Mouse (Mus musculus) limb, embryonic 15.5 days (tissue): ENCODE measurements around the gene Ubr7. TPM values are rescaled to one million over a fixed set of nuclear protein-coding genes. Genes with fewer than 3 reads are reported as not detected.

Source experiments
- ATAC-seq: fragments of 200-750 bp; cut with Nextera tagmentation; 2 replicates; pipeline ENCODE4 v1.8.0; 2017; ENCODE audit warnings: low read depth, moderate TSS enrichment; ENCODE audit not compliant: insufficient number of reproducible peaks, low FRiP score, low TSS enrichment
- H3K27ac ChIP-seq: fragments of 300-500 bp; sonication (generic); 2 replicates; pipeline ENCODE4 v1.5.1; 2015; ENCODE audit warnings: moderate library complexity, mild to moderate bottlenecking, inconsistent platforms
- H3K27me3 ChIP-seq: fragments of 300-500 bp; sonication (generic); 2 replicates; pipeline ENCODE4 v1.6.1; 2015; ENCODE audit warnings: inconsistent platforms
- H3K36me3 ChIP-seq: fragments of 300-500 bp; sonication (generic); 2 replicates; pipeline ENCODE4 v1.6.1; 2015; ENCODE audit warnings: inconsistent platforms
- H3K4me1 ChIP-seq: fragments of 300-500 bp; sonication (generic); 2 replicates; pipeline ENCODE4 v1.6.1; 2015; ENCODE audit warnings: inconsistent platforms
- H3K4me2 ChIP-seq: fragments of 300-500 bp; sonication (generic); 2 replicates; pipeline ENCODE4 v1.6.1; 2015; ENCODE audit warnings: mild to moderate bottlenecking, inconsistent platforms
- H3K4me3 ChIP-seq: fragments of 300-500 bp; sonication (generic); 2 replicates; pipeline ENCODE4 v1.5.1; 2015; ENCODE audit warnings: mild to moderate bottlenecking, inconsistent platforms
- H3K9ac ChIP-seq: fragments of 300-500 bp; sonication (generic); 2 replicates; pipeline ENCODE4 v1.6.1; 2015; ENCODE audit warnings: inconsistent platforms
- H3K9me3 ChIP-seq: fragments of 300-500 bp; sonication (generic); 2 replicates; pipeline ENCODE4 v1.6.1; 2016; ENCODE audit warnings: inconsistent platforms
- WGBS: fragments of 180-500 bp; shearing (Covaris S2); methylation state at CpG from one replicate; pipeline ENCODE4 v1.1.7; 2015; 5-methylcytosine and 5-hydroxymethylcytosine counted together
- polyA plus RNA-seq: library from polyadenylated mRNA; unstranded; fragments of >200 nt; fragmentation: Nextera tagmentation; extraction: Ambion mirVana; gene quantifications from 2 replicates; pipeline ENCODE4 v1.2.1, GENCODE M21; 2015

Ubr7 gene
- polyA plus RNA-seq, 1 experiment from 2014 or later: 41.5 TPM

- 47% methylated on average over 3 of the region's 3 CpGs for WGBS
- no peaks in the 10 kb centered on the region for H3K27me3 ChIP-seq
- H3K4me2 ChIP-seq: no peak overlapping the region
- no peaks in the 10 kb centered on the region for H3K9me3 ChIP-seq
- no peak overlapping the region for H3K4me3 ChIP-seq
- H3K9ac ChIP-seq: no peak overlapping the region
- no peak overlapping the region for H3K27ac ChIP-seq
- H3K4me1 ChIP-seq: no peaks in the 10 kb centered on the region
- ATAC-seq: no peak
- H3K36me3 ChIP-seq: peaks cover 47% of the 10 kb centered on the region
Observed at GRCm38 (mm10) chr12:102779452-102779851, 21.7 kb downstream of the Ubr7 start.

GRCm38 (mm10) chr12:102782841-102783240 lies 25.1 kb downstream of the Ubr7 start:
- Histone ChIP-seq H3K4me2 (no peak overlapping the region), H3K27ac (no peak overlapping the region), H3K27me3 (no peaks in the 10 kb centered on the region), H3K9me3 (no peaks in the 10 kb centered on the region), H3K4me1 (no peaks in the 10 kb centered on the region), H3K36me3 (peaks cover 43% of the 10 kb centered on the region), H3K4me3 (no peak overlapping the region), H3K9ac (no peak overlapping the region)
- no peak for ATAC-seq
- 88% methylated on average over 5 of the region's 5 CpGs for WGBS

GRCm38 (mm10) chr12:102784899-102785592 lies 27.3 kb downstream of the Ubr7 start:
- Histone ChIP-seq H3K4me3 (no peak overlapping the region), H3K9me3 (no peaks in the 10 kb centered on the region), H3K27me3 (no peaks in the 10 kb centered on the region), H3K36me3 (peaks cover 50% of the 10 kb centered on the region), H3K4me1 (no peaks in the 10 kb centered on the region), H3K4me2 (no peak overlapping the region), H3K9ac (no peak overlapping the region), H3K27ac (no peak overlapping the region)
- 85% methylated on average over 19 of the region's 19 CpGs for WGBS
- ATAC-seq: no peak

GRCm38 (mm10) chr12:102785593-102785985 lies 27.8 kb downstream of the Ubr7 start:
- peaks cover 55% of the 10 kb centered on the region for H3K36me3 ChIP-seq
- 83% methylated on average over 5 of the region's 5 CpGs for WGBS
- no peaks in the 10 kb centered on the region for H3K4me1 ChIP-seq
- no peaks in the 10 kb centered on the region for H3K27me3 ChIP-seq
- no peak overlapping the region for H3K4me3 ChIP-seq
- H3K9ac ChIP-seq: no peak overlapping the region
- no peak for ATAC-seq
- H3K4me2 ChIP-seq: no peak overlapping the region
- no peak overlapping the region for H3K27ac ChIP-seq
- no peaks in the 10 kb centered on the region for H3K9me3 ChIP-seq

- no peaks in the 10 kb centered on the region for H3K9me3 ChIP-seq
- H3K4me2 ChIP-seq: no peak overlapping the region
- peaks cover 76% of the 10 kb centered on the region for H3K36me3 ChIP-seq
- no peak for ATAC-seq
- H3K4me3 ChIP-seq: no peak overlapping the region
- H3K27ac ChIP-seq: no peak overlapping the region
- 77% methylated on average over 7 of the region's 7 CpGs for WGBS
- no peak overlapping the region for H3K9ac ChIP-seq
- no peaks in the 10 kb centered on the region for H3K27me3 ChIP-seq
- no peaks in the 10 kb centered on the region for H3K4me1 ChIP-seq
Observed at GRCm38 (mm10) chr12:102787927-102788326, 30.2 kb downstream of the Ubr7 start.

- H3K27me3 ChIP-seq: no peaks in the 10 kb centered on the region
- H3K27ac ChIP-seq: no peak overlapping the region
- no peak overlapping the region for H3K4me2 ChIP-seq
- no peak overlapping the region for H3K4me3 ChIP-seq
- no peaks in the 10 kb centered on the region for H3K4me1 ChIP-seq
- WGBS: 91% methylated on average over 2 of the region's 2 CpGs
- no peaks in the 10 kb centered on the region for H3K9me3 ChIP-seq
- H3K36me3 ChIP-seq: peaks cover 24% of the 10 kb centered on the region; the same call in 1 of the 2 replicates
- no peak for ATAC-seq
- no peak overlapping the region for H3K9ac ChIP-seq
Observed at GRCm38 (mm10) chr12:102799528-102799927, 41.8 kb downstream of the Ubr7 start.

GRCm38 (mm10) chr12:102814858-102815257 lies 57.1 kb downstream of the Ubr7 start:
- ATAC-seq: no peak
- no peak overlapping the region for H3K9ac ChIP-seq
- no peak overlapping the region for H3K27ac ChIP-seq
- no peak overlapping the region for H3K4me2 ChIP-seq
- no peaks in the 10 kb centered on the region for H3K9me3 ChIP-seq
- 93% methylated on average over 1 of the region's 1 CpGs for WGBS
- H3K4me1 ChIP-seq: no peaks in the 10 kb centered on the region
- H3K36me3 ChIP-seq: peaks cover 16% of the 10 kb centered on the region
- no peak overlapping the region for H3K4me3 ChIP-seq
- H3K27me3 ChIP-seq: no peaks in the 10 kb centered on the region

- ATAC-seq: no peak
- peaks cover 6% of the 10 kb centered on the region for H3K36me3 ChIP-seq
- H3K9ac ChIP-seq: no peak overlapping the region
- H3K4me3 ChIP-seq: no peak overlapping the region
- H3K27me3 ChIP-seq: no peaks in the 10 kb centered on the region
- no peak overlapping the region for H3K4me2 ChIP-seq
- no peak overlapping the region for H3K27ac ChIP-seq
- H3K9me3 ChIP-seq: no peaks in the 10 kb centered on the region
- H3K4me1 ChIP-seq: no peaks in the 10 kb centered on the region
- WGBS: 95% methylated on average over 1 of the region's 1 CpGs
Observed at GRCm38 (mm10) chr12:102826399-102826798, 68.6 kb downstream of the Ubr7 start.

GRCm38 (mm10) chr12:102827119-102827518 lies 69.4 kb downstream of the Ubr7 start:
- WGBS: 69% methylated on average over 1 of the region's 1 CpGs
- H3K4me2 ChIP-seq: no peak overlapping the region
- no peak overlapping the region for H3K9ac ChIP-seq
- H3K27me3 ChIP-seq: no peaks in the 10 kb centered on the region
- no peaks in the 10 kb centered on the region for H3K9me3 ChIP-seq
- no peak overlapping the region for H3K4me3 ChIP-seq
- H3K4me1 ChIP-seq: no peaks in the 10 kb centered on the region
- no peak overlapping the region for H3K27ac ChIP-seq
- peaks cover 9% of the 10 kb centered on the region; the same call in 1 of the 2 replicates for H3K36me3 ChIP-seq
- no peak for ATAC-seq

Other genes starting within 250 kb of the Ubr7 start
- 0.42 TPM in 2 replicates for gene Chga, start 203.0 kb upstream of the Ubr7 start, polyA plus RNA-seq
- 10.1 and 10.9 TPM in 2 replicates for gene Itpk1, start 53.0 kb upstream of the Ubr7 start, polyA plus RNA-seq
- 21.7 and 21.8 TPM in 2 replicates for gene Moap1, start 14.3 kb upstream of the Ubr7 start, polyA plus RNA-seq
- 9.2 and 9.4 TPM in 2 replicates for gene Tmem251, start 14.2 kb upstream of the Ubr7 start, polyA plus RNA-seq
- not detected in 2 replicates for gene Gm28051, start 202 bp upstream of the Ubr7 start, polyA plus RNA-seq
- 19.7 and 20.6 TPM in 2 replicates for gene Gon7, start 164 bp upstream of the Ubr7 start, polyA plus RNA-seq
- 22.4 and 23.6 TPM in 2 replicates for gene Gm20604, start 705 bp downstream of the Ubr7 start, polyA plus RNA-seq
- 14.5 and 18.7 TPM in 2 replicates for gene Btbd7, start 120.5 kb downstream of the Ubr7 start, polyA plus RNA-seq
- not detected in 2 replicates for gene Cox8c, start 141.3 kb downstream of the Ubr7 start, polyA plus RNA-seq
- gene Unc79, start 190.9 kb downstream of the Ubr7 start, polyA plus RNA-seq: 0.30 and 0.31 TPM in 2 replicates